Mouse (Mus musculus) frontal cortex, postnatal 25 days (tissue): ENCODE data around the gene C1s1.
"Not testable (repeated sequence)": the region's sequence is repeated elsewhere in the genome, so short reads cannot be mapped to it uniquely, and the experiment has no call there.

Experiments used
- DNase-seq, 2 experiments: peaks; one replicate each; pipeline ENCODE4 v3.0.0; 2022; ENCODE audit warnings: low spot score in 2 of 2

Gene C1s1

GRCm38 (mm10) chr6:124542284-124542683 is at the start of gene C1s1:
C1s1 (minus strand) TSS chr6:124542359.
- DNase-seq = peak; percentile 18 to 55

GRCm38 (mm10) chr6:124588771-124589170 is 46.6 kb upstream of the C1s1 start:
- no peak for DNase-seq

- DNase-seq = no peak
Measured at GRCm38 (mm10) chr6:124586266-124586665, 44.1 kb upstream of the C1s1 start.

- no peak for DNase-seq
Measured at GRCm38 (mm10) chr6:124585761-124586160, 43.6 kb upstream of the C1s1 start.

GRCm38 (mm10) chr6:124584935-124585334 is 42.8 kb upstream of the C1s1 start:
- DNase-seq = no peak

GRCm38 (mm10) chr6:124582231-124582630 is 40.1 kb upstream of the C1s1 start:
- DNase-seq = no peak

- not testable (repeated sequence) for DNase-seq
Measured at GRCm38 (mm10) chr6:124580155-124580554, 38.0 kb upstream of the C1s1 start.

GRCm38 (mm10) chr6:124575155-124575678 is 33.1 kb upstream of the C1s1 start:
- DNase-seq = not testable (repeated sequence)

GRCm38 (mm10) chr6:124570026-124570425 is 27.9 kb upstream of the C1s1 start, which contains the start of gene C1rb:
C1rb (plus strand) TSS chr6:124570294.
- peak; percentile 53 to 69 for DNase-seq

GRCm38 (mm10) chr6:124561611-124562010 is 19.5 kb upstream of the C1s1 start:
- not testable (repeated sequence) for DNase-seq

- DNase-seq = not testable (repeated sequence)
Measured at GRCm38 (mm10) chr6:124561156-124561555, 19.0 kb upstream of the C1s1 start.

GRCm38 (mm10) chr6:124555956-124556355 is 13.8 kb upstream of the C1s1 start:
- not testable (repeated sequence) for DNase-seq

- no peak for DNase-seq
Measured at GRCm38 (mm10) chr6:124552766-124553165, 10.6 kb upstream of the C1s1 start.

- DNase-seq = no peak
Measured at GRCm38 (mm10) chr6:124549023-124549550, 6.9 kb upstream of the C1s1 start.

GRCm38 (mm10) chr6:124547979-124548378 is 5.8 kb upstream of the C1s1 start:
- DNase-seq = not testable (repeated sequence)

- DNase-seq = no peak
Measured at GRCm38 (mm10) chr6:124545425-124545824, 3.3 kb upstream of the C1s1 start.

- DNase-seq = no peak
Measured at GRCm38 (mm10) chr6:124544466-124544865, 2.3 kb upstream of the C1s1 start.

- DNase-seq = not testable (repeated sequence)
Measured at GRCm38 (mm10) chr6:124541176-124541575, 983 bp downstream of the C1s1 start.

- DNase-seq = not testable (repeated sequence)
Measured at GRCm38 (mm10) chr6:124536125-124536829, 5.9 kb downstream of the C1s1 start.

- no peak for DNase-seq
Measured at GRCm38 (mm10) chr6:124531077-124531476, 11.1 kb downstream of the C1s1 start.

GRCm38 (mm10) chr6:124527881-124528280 is 14.3 kb downstream of the C1s1 start:
- no peak for DNase-seq

- not testable (repeated sequence) for DNase-seq
Measured at GRCm38 (mm10) chr6:124522082-124522481, 20.1 kb downstream of the C1s1 start.

- DNase-seq = not testable (repeated sequence)
Measured at GRCm38 (mm10) chr6:124517733-124518132, 24.4 kb downstream of the C1s1 start.
